Mouse (Mus musculus) lung, postnatal 10 days (tissue): ENCODE results near the gene Pex6.

Experiments
- DNase-seq: peaks from one replicate; pipeline ENCODE4 v3.0.0; 2021

Pex6 gene

GRCm38 (mm10) chr17:46710959-46711597 lies at the start of gene Pex6:
Gene Pex6, plus strand, starts transcription at chr17:46711463.
- peak; percentile 97 for DNase-seq

- no peak for DNase-seq
Observed at GRCm38 (mm10) chr17:46661981-46662380, 49.3 kb upstream of the Pex6 start.

GRCm38 (mm10) chr17:46662730-46663129 lies 48.5 kb upstream of the Pex6 start:
- no peak for DNase-seq

GRCm38 (mm10) chr17:46667712-46668111 lies 43.6 kb upstream of the Pex6 start:
- DNase-seq, result no peak

GRCm38 (mm10) chr17:46669911-46670310 lies 41.4 kb upstream of the Pex6 start:
- no peak for DNase-seq

GRCm38 (mm10) chr17:46673850-46674529 lies 37.3 kb upstream of the Pex6 start, which contains the start of gene Rrp36:
Gene Rrp36, minus strand, starts transcription at chr17:46674352.
- DNase-seq, result peak; percentile 95

- DNase-seq, result no peak
Observed at GRCm38 (mm10) chr17:46674530-46675283, 36.6 kb upstream of the Pex6 start.

- DNase-seq, result peak; percentile 47
Observed at GRCm38 (mm10) chr17:46678416-46678815, 32.8 kb upstream of the Pex6 start, which contains the start of gene Mea1. Gene Mea1, plus strand, starts transcription at chr17:46678793.

- DNase-seq, result no peak
Observed at GRCm38 (mm10) chr17:46678911-46679310, 32.4 kb upstream of the Pex6 start.

- peak; percentile 65 for DNase-seq
Observed at GRCm38 (mm10) chr17:46679843-46680759, 31.2 kb upstream of the Pex6 start.

- peak; percentile 99 for DNase-seq
Observed at GRCm38 (mm10) chr17:46680760-46681373, 30.4 kb upstream of the Pex6 start, which contains the start of gene Klhdc3. Gene Klhdc3, minus strand, starts transcription at chr17:46680914.

GRCm38 (mm10) chr17:46681466-46682118 lies 29.7 kb upstream of the Pex6 start:
- no peak for DNase-seq

- no peak for DNase-seq
Observed at GRCm38 (mm10) chr17:46682654-46683389, 28.4 kb upstream of the Pex6 start.

- DNase-seq, result no peak
Observed at GRCm38 (mm10) chr17:46685913-46686312, 25.4 kb upstream of the Pex6 start.

GRCm38 (mm10) chr17:46690665-46691064 lies 20.6 kb upstream of the Pex6 start:
- no peak for DNase-seq

GRCm38 (mm10) chr17:46691390-46691789 lies 19.9 kb upstream of the Pex6 start:
- no peak for DNase-seq

- DNase-seq, result no peak
Observed at GRCm38 (mm10) chr17:46694517-46695063, 16.7 kb upstream of the Pex6 start.

- no peak for DNase-seq
Observed at GRCm38 (mm10) chr17:46698515-46698914, 12.7 kb upstream of the Pex6 start.

GRCm38 (mm10) chr17:46699245-46699644 lies 12.0 kb upstream of the Pex6 start:
- no peak for DNase-seq

GRCm38 (mm10) chr17:46699912-46700311 lies 11.4 kb upstream of the Pex6 start:
- DNase-seq, result no peak
